Mouse (Mus musculus) hindbrain, embryonic 10.5 days (tissue): ENCODE measurements around the gene Tcp1. TPM values are rescaled to one million over a fixed set of nuclear protein-coding genes. Genes with fewer than 3 reads are reported as not detected.
A peak's percentile ranks its signal among the peaks of the same experiment; 100 is the strongest.
"Not testable (repeated sequence)": the region's sequence is repeated elsewhere in the genome, so short reads cannot be mapped to it uniquely, and the experiment has no call there.

ENCODE experiments used
- DNase-seq: peaks from one replicate; pipeline ENCODE4 v3.0.0-alpha.2; 2017; ENCODE audit warnings: low spot score
- H3K27ac ChIP-seq: fragments of 300-500 bp; sonication (generic); 2 replicates; pipeline ENCODE4 v1.5.1; 2016; ENCODE audit warnings: mild to moderate bottlenecking, moderate library complexity
- H3K27me3 ChIP-seq: fragments of 300-500 bp; sonication (generic); 2 replicates; pipeline ENCODE4 v1.6.1; 2016; ENCODE audit warnings: mild to moderate bottlenecking; ENCODE audit not compliant: poor library complexity, insufficient read depth, severe bottlenecking
- H3K36me3 ChIP-seq: fragments of 300-500 bp; sonication (generic); 2 replicates; pipeline ENCODE4 v1.6.1; 2016; ENCODE audit warnings: mild to moderate bottlenecking, moderate library complexity
- H3K4me1 ChIP-seq: fragments of 300-500 bp; sonication (generic); replicated peaks from 2 replicates; pipeline ENCODE4 v1.6.1; 2016; ENCODE audit warnings: mild to moderate bottlenecking
- H3K4me3 ChIP-seq: fragments of 300-500 bp; sonication (generic); 2 replicates; pipeline ENCODE4 v1.5.1; 2016; ENCODE audit warnings: mild to moderate bottlenecking, moderate library complexity
- H3K9me3 ChIP-seq: fragments of 300-500 bp; sonication (generic); 2 replicates; pipeline ENCODE4 v1.6.1; 2016; ENCODE audit warnings: mild to moderate bottlenecking, moderate library complexity
- WGBS: fragments of 180-500 bp; shearing (Covaris S2); methylation state at CpG from one replicate; pipeline ENCODE4 v1.1.7; 2016; 5-methylcytosine and 5-hydroxymethylcytosine counted together
- polyA plus RNA-seq: library from polyadenylated mRNA; unstranded; fragments of >200 nt; fragmentation: Nextera tagmentation; extraction: Ambion mirVana; gene quantifications from 2 replicates; pipeline ENCODE4 v1.2.1, GENCODE M21; 2016

Tcp1 gene
- polyA plus RNA-seq, 1 experiment from 2014 or later: 430 TPM

- Histone ChIP-seq H3K27ac (no peak overlapping the region), H3K4me1 (no peaks in the 10 kb centered on the region), H3K36me3 (peaks cover 84% of the 10 kb centered on the region), H3K9me3 (no peaks in the 10 kb centered on the region), H3K27me3 (no peaks in the 10 kb centered on the region), H3K4me3 (no peak overlapping the region)
- DNase-seq: no peak
- WGBS: 95% methylated on average over 3 of the region's 3 CpGs
Measured at GRCm38 (mm10) chr17:12925001-12925400, 9.5 kb downstream of the Tcp1 start.

GRCm38 (mm10) chr17:12925703-12926180 is 10.2 kb downstream of the Tcp1 start:
- DNase-seq: no peak
- Histone ChIP-seq H3K27me3 (no peaks in the 10 kb centered on the region), H3K4me1 (no peaks in the 10 kb centered on the region), H3K27ac (no peak overlapping the region), H3K36me3 (peaks cover 77% of the 10 kb centered on the region), H3K4me3 (no peak overlapping the region), H3K9me3 (no peaks in the 10 kb centered on the region)
- 91% methylated on average over 8 of the region's 8 CpGs for WGBS

GRCm38 (mm10) chr17:12931576-12931975 is 16.1 kb downstream of the Tcp1 start:
- not testable (repeated sequence) for H3K27me3 ChIP-seq, H3K4me1 ChIP-seq, H3K27ac ChIP-seq, DNase-seq, H3K9me3 ChIP-seq, H3K4me3 ChIP-seq
- WGBS: 88% methylated on average over 5 of the region's 5 CpGs
- H3K36me3 ChIP-seq: peaks cover 19% of the 10 kb centered on the region

- no peaks in the 10 kb centered on the region for H3K9me3 ChIP-seq
- 84% methylated on average over 4 of the region's 4 CpGs for WGBS
- DNase-seq: no peak
Measured at GRCm38 (mm10) chr17:12935719-12936118, 20.2 kb downstream of the Tcp1 start.

GRCm38 (mm10) chr17:12937412-12937970 is 22.0 kb downstream of the Tcp1 start:
- H3K9me3 ChIP-seq: no peaks in the 10 kb centered on the region
- peaks cover 7% of the 10 kb centered on the region for H3K4me1 ChIP-seq
- no peak for DNase-seq
- no peak overlapping the region for H3K27ac ChIP-seq
- WGBS: 81% methylated on average over 2 of the region's 2 CpGs
- H3K27me3 ChIP-seq: no peaks in the 10 kb centered on the region
- no peak overlapping the region for H3K4me3 ChIP-seq
- H3K36me3 ChIP-seq: peaks cover 8% of the 10 kb centered on the region

More at GRCm38 (mm10) chr17:12935719-12936118, 20.2 kb downstream of the Tcp1 start:
- Histone ChIP-seq H3K36me3 (no peaks in the 10 kb centered on the region), H3K27ac (no peak overlapping the region), H3K4me1 (peaks cover 7% of the 10 kb centered on the region), H3K27me3 (no peaks in the 10 kb centered on the region), H3K4me3 (no peak overlapping the region)

- Histone ChIP-seq H3K9me3 (no peaks in the 10 kb centered on the region), H3K27ac (no peak overlapping the region), H3K36me3 (peaks cover 13% of the 10 kb centered on the region), H3K4me1 (peaks cover 7% of the 10 kb centered on the region), H3K27me3 (no peaks in the 10 kb centered on the region), H3K4me3 (no peak overlapping the region)
- WGBS: 63% methylated on average over 2 of the region's 2 CpGs
- DNase-seq: no peak
Measured at GRCm38 (mm10) chr17:12938077-12938476, 22.6 kb downstream of the Tcp1 start.

GRCm38 (mm10) chr17:12939377-12940148 is 24.1 kb downstream of the Tcp1 start:
- not testable (repeated sequence) for DNase-seq, H3K9me3 ChIP-seq, H3K4me1 ChIP-seq, H3K27me3 ChIP-seq, H3K27ac ChIP-seq
- Histone ChIP-seq H3K36me3 (peaks cover 27% of the 10 kb centered on the region), H3K4me3 (peak overlapping the region; percentile 41)
- WGBS: 49% methylated on average over 4 of the region's 12 CpGs

GRCm38 (mm10) chr17:12940151-12940805 is 24.8 kb downstream of the Tcp1 start, which contains the start of gene Acat3:
Gene Acat3, minus strand, starts transcription at chr17:12940600.
- Histone ChIP-seq H3K27ac (0 out of 2 replicates have a peak within 1 kb of the TSS, but pooled peaks have one; percentile 16), H3K27me3 (no peaks in the 10 kb centered on the region), H3K9me3 (no peaks in the 10 kb centered on the region), H3K4me1 (peaks cover 7% of the 10 kb centered on the region), H3K4me3 (peak within 1 kb of the TSS; percentile 41), H3K36me3 (peaks cover 34% of the 10 kb centered on the region)
- DNase-seq: no peak
- 18% methylated on average over 27 of the region's 27 CpGs for WGBS

- DNase-seq: no peak
- 81% methylated on average over 8 of the region's 8 CpGs for WGBS
Measured at GRCm38 (mm10) chr17:12941543-12942260, 26.2 kb downstream of the Tcp1 start.

GRCm38 (mm10) chr17:12942459-12943162 is 27.1 kb downstream of the Tcp1 start:
- Histone ChIP-seq H3K36me3 (peaks cover 55% of the 10 kb centered on the region), H3K4me3 (no peak overlapping the region), H3K4me1 (peaks cover 7% of the 10 kb centered on the region), H3K27ac (no peak overlapping the region), H3K9me3 (no peaks in the 10 kb centered on the region), H3K27me3 (no peaks in the 10 kb centered on the region)
- no peak for DNase-seq
- 92% methylated on average over 6 of the region's 6 CpGs for WGBS

More at GRCm38 (mm10) chr17:12941543-12942260, 26.2 kb downstream of the Tcp1 start:
- no peak overlapping the region for H3K27ac ChIP-seq
- H3K27me3 ChIP-seq: no peaks in the 10 kb centered on the region
- H3K4me1 ChIP-seq: peaks cover 7% of the 10 kb centered on the region
- no peaks in the 10 kb centered on the region for H3K9me3 ChIP-seq
- peaks cover 48% of the 10 kb centered on the region for H3K36me3 ChIP-seq
- no peak overlapping the region for H3K4me3 ChIP-seq

- no peaks in the 10 kb centered on the region for H3K27me3 ChIP-seq
- DNase-seq: no peak
- 87% methylated on average over 5 of the region's 5 CpGs for WGBS
- H3K4me1 ChIP-seq: no peaks in the 10 kb centered on the region
- H3K36me3 ChIP-seq: peaks cover 82% of the 10 kb centered on the region
- no peak overlapping the region for H3K27ac ChIP-seq
- no peak overlapping the region for H3K4me3 ChIP-seq
- H3K9me3 ChIP-seq: no peaks in the 10 kb centered on the region
Measured at GRCm38 (mm10) chr17:12949669-12950068, 34.2 kb downstream of the Tcp1 start.

GRCm38 (mm10) chr17:12956664-12957063 is 41.2 kb downstream of the Tcp1 start:
- H3K27ac ChIP-seq: no peak overlapping the region
- no peak overlapping the region for H3K4me3 ChIP-seq
- no peaks in the 10 kb centered on the region for H3K9me3 ChIP-seq
- WGBS: 97% methylated on average over 8 of the region's 8 CpGs
- peaks cover 49% of the 10 kb centered on the region for H3K36me3 ChIP-seq
- H3K27me3 ChIP-seq: no peaks in the 10 kb centered on the region
- no peak for DNase-seq
- H3K4me1 ChIP-seq: peaks cover 18% of the 10 kb centered on the region
